Mouse (Mus musculus) lung, postnatal 0 days (tissue): ENCODE measurements around the gene Pdrg1.

Experiments
- CTCF ChIP-seq: IDR thresholded peaks from 2 replicates; pipeline ENCODE4 v1.5.1; 2016; ENCODE audit warnings: antibody characterized with exemption, mild to moderate bottlenecking
- EP300 ChIP-seq: IDR thresholded peaks from 2 replicates; pipeline ENCODE4 v1.6.1; 2016; ENCODE audit warnings: antibody characterized with exemption, mild to moderate bottlenecking, control low read depth

DNA sequence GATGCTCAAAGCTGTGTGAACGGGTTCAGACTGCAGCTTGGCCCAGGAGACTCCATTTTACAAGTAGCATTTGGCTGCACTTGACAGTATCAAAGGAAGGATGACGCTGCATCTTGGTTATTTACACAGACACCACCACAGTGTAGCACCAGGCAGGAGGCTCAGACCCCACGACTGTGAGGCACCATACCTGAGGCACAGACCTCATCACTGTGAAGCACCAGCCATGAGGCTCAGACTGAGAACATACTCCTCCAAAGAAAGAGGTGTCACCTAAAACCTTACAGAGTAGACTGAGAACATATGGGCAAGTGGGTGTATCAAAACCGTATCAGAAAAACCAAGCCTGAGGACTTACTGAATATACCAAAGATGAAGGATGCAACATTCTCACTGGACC is 7.6 kb upstream of the Pdrg1 start:
- TF ChIP-seq CTCF (no peak), EP300 (no peak)
